Mouse (Mus musculus) spleen, embryonic (tissue): ENCODE results near the gene Gm1140.
"Not testable (repeated sequence)": the region's sequence is repeated elsewhere in the genome, so short reads cannot be mapped to it uniquely, and the experiment has no call there.

ENCODE experiments used
- CTCF ChIA-PET: fragments of 350-600 bp; sonication (Branson Sonifier 250); formaldehyde crosslinking; loops from one replicate; lab custom pipeline; 2022; lab: Charles Lee

Gene Gm1140

DNA sequence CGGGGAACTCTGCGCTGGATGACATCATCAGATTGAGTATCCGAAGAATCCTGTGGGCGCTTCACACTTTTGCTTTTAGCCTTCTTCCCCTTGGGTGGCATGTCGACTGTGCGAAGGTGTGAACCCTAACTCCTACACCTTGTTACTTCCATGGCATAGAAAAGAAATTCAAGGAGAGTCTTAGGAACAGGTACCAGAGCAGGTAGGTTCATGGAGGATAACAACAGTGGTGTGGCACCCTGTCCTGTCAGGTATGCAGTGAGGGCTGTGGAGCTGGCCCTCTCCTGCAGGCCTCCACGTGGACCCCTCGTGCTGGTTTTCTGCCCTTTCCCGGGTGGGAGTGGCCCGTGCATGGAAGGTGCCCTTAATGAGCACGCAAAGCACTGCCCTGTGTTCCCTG is at the start of gene Gm1140:
Gene Gm1140, minus strand, starts transcription at position 101 of the 400 bp plus-strand sequence.
- CTCF ChIA-PET, result not testable (repeated sequence)

DNA sequence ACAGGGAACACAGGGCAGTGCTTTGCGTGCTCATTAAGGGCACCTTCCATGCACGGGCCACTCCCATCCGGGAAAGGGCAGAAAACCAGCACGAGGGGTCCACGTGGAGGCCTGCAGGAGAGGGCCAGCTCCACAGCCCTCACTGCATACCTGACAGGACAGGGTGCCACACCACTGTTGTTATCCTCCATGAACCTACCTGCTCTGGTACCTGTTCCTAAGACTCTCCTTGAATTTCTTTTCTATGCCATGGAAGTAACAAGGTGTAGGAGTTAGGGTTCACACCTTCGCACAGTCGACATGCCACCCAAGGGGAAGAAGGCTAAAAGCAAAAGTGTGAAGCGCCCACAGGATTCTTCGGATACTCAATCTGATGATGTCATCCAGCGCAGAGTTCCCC is 2.0 kb upstream of the Gm1140 start, which contains the start of gene Gm14692:
Gene Gm14692, plus strand, starts transcription at position 301 of the 400 bp plus-strand sequence.
- CTCF ChIA-PET, result not testable (repeated sequence)
